ENCODE assay signal across 8 mouse cellular contexts in genomic region chr3:104441870-104442283, GRCm38 (mm10).
DNase-seq lines count a peak whose midpoint lies in the region; ATAC-seq and TF ChIP-seq lines count a peak whose summit lies in the region.

No protein-coding gene starts in this region.

- POLR2A ChIA-PET in Patski (lab: Charles Lee): interaction anchor here (0.7 to 1.4 kb wide), 3 partner anchors 46 to 213 kb away, joined by 3 to 4 read pairs (median 3); no protein-coding TSS in a partner anchor

- ATAC-seq in Patski: peak; percentile 75
- ATAC-seq in hindbrain, embryonic 15.5 days (ENCODE audit: low FRiP score, low read depth): peak; percentile 97

- peak; percentile 99 for TF ChIP-seq CTCF in Patski (IDR thresholded peaks at IDR 0.05)

- DNase-seq in Patski (ENCODE audit: low read depth, low spot score): peak; percentile 77
- DNase-seq in cerebellum, postnatal 14 days: peak; percentile 98 to 99
- peak; percentile 96 to 97 for DNase-seq in frontal cortex, postnatal 36 days (ENCODE audit: low spot score in 2 of 2)
- peak; percentile 85 for DNase-seq in left cerebral cortex, adult 11 months (ENCODE audit: low spot score)
- DNase-seq in lung, postnatal 4 days: peak; percentile 96 to 98
- peak; percentile 84 for DNase-seq in retina, postnatal 7 days (ENCODE audit: low read depth, low spot score)
- DNase-seq in urinary bladder, adult 2 months (ENCODE audit: low spot score): peak; percentile 93

- H3K4me1 ChIP-seq in hindbrain, embryonic 15.5 days (replicated peaks): peaks cover 8% of the 10 kb centered on the region

- H3K9me3 ChIP-seq in hindbrain, embryonic 15.5 days: no peaks in the 10 kb centered on the region

- CTCF ChIA-PET in Patski (lab: Charles Lee): interaction anchor here (0.6 to 3.7 kb wide), 21 partner anchors 11 to 364 kb away, joined by 3 to 12 read pairs (median 4); partner anchors contain the start of gene Magi3

- peak overlapping the region; percentile 51 for H3K27ac ChIP-seq in hindbrain, embryonic 15.5 days (replicated peaks)

- WGBS in hindbrain, embryonic 15.5 days: 17% methylated on average over 15 of the region's 15 CpGs

- H3K4me2 ChIP-seq in hindbrain, embryonic 15.5 days: peak overlapping the region; percentile 49

- in situ Hi-C loops in Patski (cut with MboI; ENCODE audit: low pct_unique_long_range_greater_than_20kb): loop anchor here (5.0 kb wide), 5 partner anchors 80 to 425 kb away; no protein-coding TSS in a partner anchor

- peak overlapping the region; percentile 17; the same call in 1 of the 2 replicates for H3K4me3 ChIP-seq in hindbrain, embryonic 15.5 days

- no peaks in the 10 kb centered on the region for H3K27me3 ChIP-seq in Patski
- no peaks in the 10 kb centered on the region for H3K27me3 ChIP-seq in hindbrain, embryonic 15.5 days

- 0 out of 2 replicates have a peak overlapping the region, but pooled peaks have one; percentile 21 for H3K9ac ChIP-seq in hindbrain, embryonic 15.5 days

- H3K36me3 ChIP-seq in hindbrain, embryonic 15.5 days: no peaks in the 10 kb centered on the region

Comparison
In these comparisons a context has a peak if more than half of its experiments do, and no peak if none do; other contexts are left out.
1. Peak in every context shown above with its lines: DNase-seq, ATAC-seq, H3K4me3 ChIP-seq and H3K27ac ChIP-seq.